ENCODE assay signal across 14 mouse cellular contexts in genomic region chr9:89891534-89892293, GRCm38 (mm10). TPM values are rescaled to one million over a fixed set of nuclear protein-coding genes. Genes with fewer than 3 reads are reported as not detected.
DNase-seq lines count a peak whose midpoint lies in the region; ATAC-seq and TF ChIP-seq lines count a peak whose summit lies in the region.
"Had no signal": no experiment of that assay in that cellular context is flagged by ENCODE, and none has a peak within 500 bp of the region (broad histone marks: within the 10 kb centered on the region; RNA-seq: fewer than 3 reads in every experiment).

No protein-coding gene starts in this region.

- no peak overlapping the region for H3K4me3 ChIP-seq in forebrain, embryonic 13.5 days
- H3K4me3 ChIP-seq in forebrain, embryonic 10.5 days: no peak overlapping the region
- no peak overlapping the region for H3K4me3 ChIP-seq in left cerebral cortex, adult 2 months
- no peak overlapping the region for H3K4me3 ChIP-seq in hindbrain, postnatal 0 days (ENCODE audit: low read length)
- H3K4me3 ChIP-seq: myocyte had no signal

- no peak overlapping the region for H3K9ac ChIP-seq in forebrain, embryonic 13.5 days
- no peak overlapping the region for H3K9ac ChIP-seq in hindbrain, postnatal 0 days (replicated peaks; ENCODE audit: low read length)

- no peaks in the 10 kb centered on the region for H3K9me3 ChIP-seq in forebrain, embryonic 13.5 days (replicated peaks)
- H3K9me3 ChIP-seq in forebrain, embryonic 10.5 days: no peaks in the 10 kb centered on the region
- no peaks in the 10 kb centered on the region for H3K9me3 ChIP-seq in hindbrain, postnatal 0 days (ENCODE audit: low read length)

- peak; percentile 86; the same call in 1 of the 2 replicates for ATAC-seq in forebrain, embryonic 13.5 days
- peak; percentile 80 for ATAC-seq in hindbrain, postnatal 0 days

- H3K36me3 ChIP-seq in forebrain, embryonic 13.5 days (ENCODE audit: poor library complexity, severe bottlenecking): no peaks in the 10 kb centered on the region
- H3K36me3 ChIP-seq in forebrain, embryonic 10.5 days (replicated peaks): no peaks in the 10 kb centered on the region
- no peaks in the 10 kb centered on the region for H3K36me3 ChIP-seq in hindbrain, postnatal 0 days (ENCODE audit: insufficient read depth, low read length)

- no peaks in the 10 kb centered on the region for H3K27me3 ChIP-seq in forebrain, embryonic 13.5 days
- peaks cover 5% of the 10 kb centered on the region; the same call in 1 of the 2 replicates for H3K27me3 ChIP-seq in forebrain, embryonic 10.5 days (ENCODE audit: poor library complexity, severe bottlenecking)
- no peaks in the 10 kb centered on the region for H3K27me3 ChIP-seq in hindbrain, postnatal 0 days (ENCODE audit: insufficient read depth, low read length)

- intact Hi-C loops in left cerebral cortex, adult 2 months (cut with DNase I): no loop called here

- no peak for TF ChIP-seq CTCF in left cerebral cortex, adult 2 months (IDR thresholded peaks at IDR 0.05)
- no peak for TF ChIP-seq CTCF in hindbrain, postnatal 0 days (IDR thresholded peaks at IDR 0.05; ENCODE audit: low read depth)

- H3K27ac ChIP-seq in forebrain, embryonic 13.5 days: no peak overlapping the region
- H3K27ac ChIP-seq in forebrain, embryonic 10.5 days: no peak overlapping the region
- H3K27ac ChIP-seq in left cerebral cortex, adult 2 months: peak overlapping the region; percentile 79
- peak overlapping the region; percentile 11; the same call in 1 of the 2 replicates for H3K27ac ChIP-seq in hindbrain, postnatal 0 days

- H3K4me1 ChIP-seq in forebrain, embryonic 13.5 days: no peaks in the 10 kb centered on the region
- no peaks in the 10 kb centered on the region for H3K4me1 ChIP-seq in forebrain, embryonic 10.5 days
- 0 out of 2 replicates have a peak, but pooled peaks cover 4% of the 10 kb centered on the region for H3K4me1 ChIP-seq in hindbrain, postnatal 0 days (ENCODE audit: insufficient read depth, low read length)

- no peak overlapping the region for H3K4me2 ChIP-seq in forebrain, embryonic 13.5 days
- H3K4me2 ChIP-seq in hindbrain, postnatal 0 days (ENCODE audit: low read depth, low read length): no peak overlapping the region
- H3K4me2 ChIP-seq: liver, embryonic 11.5 days had no signal

- 72% methylated on average over 10 of the region's 10 CpGs for WGBS in forebrain, embryonic 13.5 days
- 81% methylated on average over 10 of the region's 10 CpGs for WGBS in forebrain, embryonic 10.5 days
- WGBS in hindbrain, postnatal 0 days: 53% methylated on average over 10 of the region's 10 CpGs

- DNase-seq in forebrain, embryonic 10.5 days (ENCODE audit: extremely low spot score, low spot score): no peak
- no peak for DNase-seq in left cerebral cortex, adult 2 months (ENCODE audit: extremely low spot score in 1 of 2, low spot score in 2 of 2)
- DNase-seq in left cerebral cortex, adult 11 months (ENCODE audit: low spot score): no peak
- peak; percentile 83 for DNase-seq in brain, adult 2 months (ENCODE audit: low read depth, low spot score)
- peak; percentile 58 for DNase-seq in hindbrain, postnatal 0 days (ENCODE audit: low spot score)
- no peak for DNase-seq in urinary bladder, postnatal 4 days (ENCODE audit: low spot score in 2 of 2)
- no peak for DNase-seq in adrenal gland, adult (ENCODE audit: inconsistent age in 2 of 2, low spot score in 1 of 2)
- DNase-seq: lung, postnatal 4 days; retina, postnatal 1 day; thymus, postnatal 4 days had no signal

RNA-seq across cellular contexts. Expression of gene Rasgrf1, which starts 18.0 kb away (rescaled TPM):
- polyA plus RNA-seq in forebrain, embryonic 13.5 days (2015; fragmentation: Nextera tagmentation; extraction: Ambion mirVana): 1.7 and 2.1 TPM in 2 replicates
- polyA plus RNA-seq in forebrain, embryonic 10.5 days (2016; fragmentation: Nextera tagmentation; extraction: Ambion mirVana): not detected in 2 replicates
- 100 to 1,000 TPM; 273 to 297 TPM for total RNA-seq in left cerebral cortex, adult 2 months (2021)
- 44.4 and 53.4 TPM in 2 replicates for total RNA-seq in hindbrain, postnatal 0 days (2014; rRNA removed)
- polyA plus RNA-seq in hindbrain, postnatal 0 days (2015; fragmentation: Nextera tagmentation; extraction: Ambion mirVana): 28.3 and 29.6 TPM in 2 replicates
- polyA plus RNA-seq: embryonic facial prominence, embryonic 11.5 days; liver, embryonic 11.5 days; myocyte had no signal

Comparison
In these comparisons a context has a peak if more than half of its experiments do, and no peak if none do; other contexts are left out.
1. H3K27ac ChIP-seq: peak in left cerebral cortex, adult 2 months (single experiment) and hindbrain, postnatal 0 days (single experiment); none in forebrain, embryonic 13.5 days (single experiment) and forebrain, embryonic 10.5 days (single experiment).
2. DNase-seq: peak in brain, adult 2 months (single experiment) and hindbrain, postnatal 0 days (single experiment); none in forebrain, embryonic 10.5 days (single experiment), left cerebral cortex, adult 2 months (0 of 2), left cerebral cortex, adult 11 months (single experiment), urinary bladder, postnatal 4 days (0 of 2) and adrenal gland, adult (0 of 2).